Mouse (Mus musculus): ENCODE data around the gene Commd3.

Commd3 gene

DNA sequence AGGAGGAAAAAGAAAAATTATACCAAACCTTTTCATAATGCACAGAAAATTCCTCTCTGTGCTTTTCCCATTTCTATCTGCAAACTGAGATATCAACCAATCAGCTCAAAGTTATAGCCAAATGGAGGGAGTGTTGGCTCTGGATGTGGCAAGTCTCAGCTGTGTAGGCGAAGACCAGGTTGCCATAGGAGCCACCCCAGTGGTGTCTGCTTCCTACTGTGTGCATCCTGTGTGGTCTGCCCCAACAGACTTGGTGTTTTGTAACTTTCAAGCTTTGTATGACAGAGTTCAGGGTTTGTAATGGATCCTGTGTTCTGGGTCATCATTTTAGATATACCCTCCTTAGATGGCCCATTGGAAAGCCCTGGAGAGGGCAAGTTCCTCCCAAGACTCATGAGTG is 52.3 kb downstream of the Commd3 start:
- DNase-seq: no peak
